Mouse (Mus musculus) small intestine, adult 2 months (tissue): ENCODE data around the gene Slc7a1. TPM values are rescaled to one million over a fixed set of nuclear protein-coding genes. Genes with fewer than 3 reads are reported as not detected.

ENCODE experiments used
- H3K27ac ChIP-seq: fragments of 200-500 bp; 2 replicates; pipeline ENCODE4 v1.5.1; 2012; ENCODE audit warnings: low read depth, low read length, control low read depth, inconsistent platforms; ENCODE audit not compliant: insufficient read depth
- H3K27me3 ChIP-seq: fragments of 200-500 bp; 2 replicates; pipeline ENCODE4 v1.6.1; 2012; ENCODE audit warnings: mild to moderate bottlenecking, moderate library complexity, low read length, inconsistent platforms; ENCODE audit not compliant: control insufficient read depth, insufficient read depth
- H3K36me3 ChIP-seq: fragments of 200-500 bp; 2 replicates; pipeline ENCODE4 v1.6.1; 2012; ENCODE audit warnings: mild to moderate bottlenecking, low read length, control low read depth, inconsistent platforms; ENCODE audit not compliant: control insufficient read depth, insufficient read depth
- H3K4me1 ChIP-seq: fragments of 200-500 bp; 2 replicates; pipeline ENCODE4 v1.6.1; 2012; ENCODE audit warnings: low read length, inconsistent platforms, mixed read lengths; ENCODE audit not compliant: control insufficient read depth, insufficient read depth, insufficient read length
- H3K4me3 ChIP-seq: fragments of 200-500 bp; 2 replicates; pipeline ENCODE4 v1.5.1; 2012; ENCODE audit warnings: low read depth, mild to moderate bottlenecking, control low read depth, inconsistent platforms, low read length, moderate library complexity
- CTCF ChIP-seq: fragments of 200-500 bp; IDR thresholded peaks from 2 replicates; pipeline ENCODE4 v1.5.1; 2012; ENCODE audit warnings: low read depth, mild to moderate bottlenecking, control low read depth, inconsistent platforms, low read length, moderate library complexity, mixed read lengths; ENCODE audit not compliant: insufficient replicate concordance, insufficient read length; ENCODE audit errors: extremely low read depth
- POLR2A ChIP-seq: fragments of 200-500 bp; IDR thresholded peaks from 2 replicates; pipeline ENCODE4 v1.6.1; 2012; ENCODE audit warnings: low read depth, mild to moderate bottlenecking, control low read depth, inconsistent platforms, low read length, moderate library complexity
- WGBS: fragments of 180-500 bp; shearing (Covaris S2); methylation state at CpG from one replicate; pipeline ENCODE4 v1.1.7; 2018; 5-methylcytosine and 5-hydroxymethylcytosine counted together
- polyA plus RNA-seq: library from polyadenylated mRNA; depleted of rRNA; stranded (reverse); fragments of >200 nt; gene quantifications from 2 replicates; pipeline ENCODE4 v1.2.3, GENCODE M21; 2012

Gene Slc7a1
- polyA plus RNA-seq, 1 experiment, result 7.4 TPM

DNA sequence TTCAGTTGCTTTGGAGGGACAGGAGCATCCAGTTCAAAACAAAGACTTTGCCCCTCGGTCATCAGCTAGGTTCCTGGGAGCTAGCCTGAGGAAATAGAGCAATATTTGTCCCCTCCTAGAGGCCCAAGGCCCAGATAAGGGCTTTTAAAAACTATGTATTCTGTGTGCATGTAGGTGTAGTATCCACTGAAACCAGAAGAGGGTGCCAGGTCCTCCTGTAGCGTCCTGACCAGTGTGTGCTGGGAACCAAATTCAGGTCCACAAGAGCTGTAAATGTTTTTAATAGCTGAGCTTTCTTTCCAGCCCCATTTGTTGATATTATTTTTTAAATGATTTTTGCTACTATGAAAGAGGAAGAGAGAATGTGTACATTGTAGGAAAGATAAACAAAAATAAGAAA, 95.6 kb downstream of the Slc7a1 start:
- WGBS, result 82% methylated on average over 2 of the region's 2 CpGs
- no peaks in the 10 kb centered on the region for H3K4me1 ChIP-seq

DNA sequence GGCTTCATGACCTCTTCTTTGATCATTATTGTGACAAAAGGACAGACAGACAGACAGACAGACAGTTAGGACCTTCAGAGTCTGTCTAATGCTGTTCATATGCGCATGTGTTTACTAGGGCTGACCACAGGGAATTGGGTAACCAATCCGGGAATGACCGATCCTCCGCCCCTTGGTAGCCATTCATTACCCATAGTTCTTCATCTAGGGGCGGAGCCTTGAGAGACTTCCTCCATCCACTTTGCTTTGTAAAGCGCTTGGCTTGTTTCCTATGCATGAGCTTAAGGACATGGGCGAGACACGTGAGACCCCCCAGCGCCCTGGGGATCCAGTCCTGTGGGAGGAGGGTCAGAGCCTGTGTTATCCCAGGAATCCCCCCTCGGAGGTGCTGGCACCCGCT, 96.7 kb downstream of the Slc7a1 start:
- Histone ChIP-seq H3K36me3 (no peaks in the 10 kb centered on the region), H3K4me3 (peak overlapping the region; percentile 42), H3K27me3 (no peaks in the 10 kb centered on the region), H3K4me1 (no peaks in the 10 kb centered on the region), H3K27ac (no peak overlapping the region)
- 75% methylated on average over 11 of the region's 11 CpGs for WGBS
- TF ChIP-seq POLR2A (no peak), CTCF (no peak)

More for the DNA sequence above, 95.6 kb downstream of the Slc7a1 start:
- Histone ChIP-seq H3K27ac (no peak overlapping the region), H3K27me3 (no peaks in the 10 kb centered on the region), H3K4me3 (peak overlapping the region; percentile 42; the same call in 1 of the 2 replicates), H3K36me3 (no peaks in the 10 kb centered on the region)
- no peak for TF ChIP-seq CTCF
- no peak for TF ChIP-seq POLR2A

DNA sequence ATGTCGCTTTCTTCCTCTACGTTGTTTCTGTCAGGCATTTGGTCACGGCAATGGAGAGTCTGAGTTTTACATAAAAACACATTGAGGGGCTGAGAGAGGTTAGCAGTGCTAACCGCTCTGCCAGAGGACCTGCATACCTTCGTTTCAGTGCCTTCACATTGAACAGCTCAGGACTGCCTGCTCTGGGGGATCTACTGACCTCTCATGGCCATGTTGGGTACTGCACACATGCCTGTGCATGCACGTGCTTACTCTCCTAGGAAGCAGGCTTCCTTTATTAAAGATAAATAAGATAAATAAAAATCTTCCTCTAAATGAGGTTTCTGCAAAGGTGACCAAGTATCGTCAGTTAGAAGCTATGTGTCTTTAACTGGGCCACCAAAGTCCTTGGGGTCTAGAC, 106.4 kb downstream of the Slc7a1 start:
- no peak for TF ChIP-seq POLR2A
- peak; percentile 43; the same call in 1 of the 2 replicates for TF ChIP-seq CTCF
- H3K36me3 ChIP-seq, result no peaks in the 10 kb centered on the region
- no peak overlapping the region for H3K4me3 ChIP-seq
- WGBS, result 87% methylated on average over 7 of the region's 7 CpGs
- H3K27ac ChIP-seq, result no peak overlapping the region
- no peaks in the 10 kb centered on the region for H3K27me3 ChIP-seq
- no peaks in the 10 kb centered on the region for H3K4me1 ChIP-seq

DNA sequence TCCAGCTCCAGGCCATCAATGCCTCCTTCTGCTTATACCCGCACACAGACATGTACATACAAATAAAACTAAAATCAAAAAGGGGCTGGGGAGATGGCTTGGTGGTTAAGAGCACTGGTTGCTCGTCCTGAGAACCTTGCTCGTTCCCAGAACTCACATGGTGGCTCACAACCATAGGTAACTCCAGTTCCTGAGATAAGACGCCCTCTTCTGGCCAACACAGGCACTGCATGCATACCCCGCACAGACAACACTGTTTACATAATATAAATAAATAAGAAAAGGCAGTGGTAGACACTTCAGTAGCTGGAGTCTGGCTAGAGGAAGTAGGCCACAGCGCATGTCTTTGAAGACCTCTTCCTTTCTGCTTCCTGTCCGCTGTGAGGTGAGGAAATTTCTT, 106.8 kb downstream of the Slc7a1 start:
- Histone ChIP-seq H3K4me3 (no peak overlapping the region), H3K27ac (no peak overlapping the region), H3K4me1 (no peaks in the 10 kb centered on the region), H3K36me3 (no peaks in the 10 kb centered on the region), H3K27me3 (no peaks in the 10 kb centered on the region)
- no peak for TF ChIP-seq POLR2A
- TF ChIP-seq CTCF, result peak; percentile 18; the same call in 1 of the 2 replicates
- WGBS, result 78% methylated on average over 7 of the region's 7 CpGs

DNA sequence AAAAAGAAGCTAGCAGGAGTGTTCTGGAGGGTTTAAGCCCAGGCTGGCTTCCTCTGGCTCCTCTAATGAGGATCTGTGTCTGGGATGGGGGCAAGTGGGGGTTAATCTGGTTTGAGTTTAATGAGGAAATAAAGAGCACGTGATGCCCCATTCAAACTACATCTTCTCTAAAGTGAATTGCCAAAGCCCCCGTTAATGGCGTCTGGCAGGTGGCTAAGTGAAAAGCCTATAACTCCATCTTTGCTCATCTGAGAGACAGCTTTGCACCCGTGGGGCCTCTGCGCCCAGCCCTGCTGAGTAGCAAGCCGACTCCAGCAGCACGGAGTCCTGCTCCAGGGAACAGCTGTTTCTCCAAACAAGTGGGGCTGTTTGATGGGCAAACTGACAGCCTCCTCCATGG, 109.8 kb downstream of the Slc7a1 start:
- no peak overlapping the region for H3K27ac ChIP-seq
- H3K4me1 ChIP-seq, result no peaks in the 10 kb centered on the region
- H3K4me3 ChIP-seq, result no peak overlapping the region
- no peak for TF ChIP-seq CTCF
- no peak for TF ChIP-seq POLR2A
- WGBS, result 80% methylated on average over 7 of the region's 7 CpGs
- H3K36me3 ChIP-seq, result no peaks in the 10 kb centered on the region
- H3K27me3 ChIP-seq, result no peaks in the 10 kb centered on the region

DNA sequence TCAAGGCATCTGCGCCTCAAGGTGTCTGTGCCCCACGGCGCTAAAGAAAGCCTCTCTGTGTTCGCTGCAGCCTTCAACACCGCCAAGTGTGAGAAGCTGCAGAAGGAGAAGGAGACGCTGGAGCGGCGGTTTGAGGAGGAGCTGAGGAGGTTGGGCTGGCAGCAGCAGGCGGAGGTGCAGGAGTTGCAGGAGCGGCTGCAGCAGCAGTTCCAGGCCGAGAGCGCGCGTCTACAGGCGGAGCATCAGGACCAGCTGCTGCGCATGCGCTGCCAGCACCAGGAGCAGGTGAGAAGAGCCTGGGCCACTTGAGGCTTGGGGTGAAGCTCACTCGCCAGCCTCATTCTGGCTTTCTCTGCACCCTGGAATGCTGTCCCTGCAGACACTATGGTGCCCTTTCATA, 110.9 kb downstream of the Slc7a1 start:
- no peak for TF ChIP-seq CTCF
- TF ChIP-seq POLR2A, result no peak
- Histone ChIP-seq H3K27ac (no peak overlapping the region), H3K4me1 (no peaks in the 10 kb centered on the region), H3K27me3 (no peaks in the 10 kb centered on the region), H3K4me3 (no peak overlapping the region), H3K36me3 (no peaks in the 10 kb centered on the region)
- 67% methylated on average over 18 of the region's 18 CpGs for WGBS

DNA sequence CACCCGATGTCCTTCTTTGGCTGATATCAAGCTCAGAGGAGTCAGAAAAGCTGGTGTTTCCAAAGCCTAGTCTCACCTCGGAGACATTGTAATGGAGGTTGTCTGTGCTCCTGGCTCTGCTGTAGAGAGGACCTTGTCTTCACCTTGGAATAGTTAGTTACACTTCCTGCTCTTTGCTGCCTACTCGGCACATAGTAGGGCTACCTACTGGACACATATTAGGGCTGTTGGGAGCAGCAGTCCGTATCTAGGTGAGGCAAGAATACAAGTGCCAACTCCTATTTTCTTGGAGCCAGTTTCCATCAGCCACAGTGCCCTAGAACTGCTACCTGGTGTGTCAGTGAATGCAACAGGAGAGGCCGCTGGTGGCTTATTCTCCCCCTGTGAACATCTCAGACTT, 112.2 kb downstream of the Slc7a1 start:
- Histone ChIP-seq H3K4me3 (no peak overlapping the region), H3K36me3 (no peaks in the 10 kb centered on the region), H3K27ac (no peak overlapping the region), H3K27me3 (no peaks in the 10 kb centered on the region), H3K4me1 (no peaks in the 10 kb centered on the region)
- WGBS, result 88% methylated on average over 5 of the region's 5 CpGs
- TF ChIP-seq CTCF, result no peak

DNA sequence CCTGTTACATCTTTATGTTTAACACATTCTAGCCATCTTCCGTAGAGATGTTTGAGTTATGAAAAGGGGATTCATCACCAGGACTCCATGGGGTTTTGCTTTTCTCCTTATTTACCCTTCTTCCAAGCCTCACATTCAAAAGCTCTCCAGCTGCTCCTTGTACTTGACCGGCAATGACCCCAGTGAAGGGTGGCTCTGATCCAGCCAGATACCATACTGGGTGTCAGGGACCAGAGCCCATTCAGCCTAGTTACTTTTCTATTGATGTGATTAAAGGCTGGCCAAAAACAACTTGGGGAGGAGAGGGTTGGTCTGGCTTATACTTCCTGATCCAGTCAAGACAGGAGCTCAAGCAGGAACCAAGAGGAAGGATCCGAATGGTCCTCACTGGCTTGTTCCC, 116.1 kb downstream of the Slc7a1 start:
- TF ChIP-seq CTCF (no peak), POLR2A (no peak)
- no peaks in the 10 kb centered on the region for H3K36me3 ChIP-seq
- 89% methylated on average over 3 of the region's 3 CpGs for WGBS
- no peaks in the 10 kb centered on the region for H3K4me1 ChIP-seq
- no peaks in the 10 kb centered on the region for H3K27me3 ChIP-seq
- H3K27ac ChIP-seq, result no peak overlapping the region
- no peak overlapping the region for H3K4me3 ChIP-seq
